Mouse (Mus musculus) Patski (cell line): ENCODE measurements around the gene Tcp11l1. TPM values are rescaled to one million over a fixed set of nuclear protein-coding genes. Genes with fewer than 3 reads are reported as not detected.

Source experiments
- ATAC-seq: fragments of 100-300 bp; one replicate; pipeline ENCODE4 v1.8.0; 2021
- CTCF ChIA-PET: fragments of 350-600 bp; sonication (Branson Sonifier 250); formaldehyde crosslinking; loops from one replicate; lab custom pipeline; 2022; ENCODE audit warnings: inconsistent platforms; lab: Charles Lee
- POLR2A ChIA-PET: fragments of 350-600 bp; sonication (Branson Sonifier 250); formaldehyde crosslinking; loops from one replicate; lab custom pipeline; 2022; ENCODE audit warnings: antibody characterized with exemption, inconsistent platforms; lab: Charles Lee
- DNase-seq: peaks from one replicate; pipeline ENCODE4 v3.0.0-alpha.2; 2011; ENCODE audit warnings: low read depth, low spot score
- H3K27me3 ChIP-seq: fragments of 371-371 bp; one replicate; pipeline ENCODE4 v1.5.1; 2021
- CTCF ChIP-seq: fragments of 100-300 bp; IDR thresholded peaks from one replicate; pipeline ENCODE4 v1.5.1; 2021
- in situ Hi-C: fragments of 300-500 bp; cut with MboI; formaldehyde crosslinking; loops from 3 replicates; pipeline ENCODE4 v1.11.1; 2018; ENCODE audit warnings: low pct_unique_long_range_greater_than_20kb, mixed read lengths
- polyA plus RNA-seq: library from polyadenylated mRNA; unstranded; gene quantifications from one replicate; pipeline ENCODE4 v1.2.3, GENCODE M21; 2021

Gene Tcp11l1
- polyA plus RNA-seq = 26.0 TPM

DNA sequence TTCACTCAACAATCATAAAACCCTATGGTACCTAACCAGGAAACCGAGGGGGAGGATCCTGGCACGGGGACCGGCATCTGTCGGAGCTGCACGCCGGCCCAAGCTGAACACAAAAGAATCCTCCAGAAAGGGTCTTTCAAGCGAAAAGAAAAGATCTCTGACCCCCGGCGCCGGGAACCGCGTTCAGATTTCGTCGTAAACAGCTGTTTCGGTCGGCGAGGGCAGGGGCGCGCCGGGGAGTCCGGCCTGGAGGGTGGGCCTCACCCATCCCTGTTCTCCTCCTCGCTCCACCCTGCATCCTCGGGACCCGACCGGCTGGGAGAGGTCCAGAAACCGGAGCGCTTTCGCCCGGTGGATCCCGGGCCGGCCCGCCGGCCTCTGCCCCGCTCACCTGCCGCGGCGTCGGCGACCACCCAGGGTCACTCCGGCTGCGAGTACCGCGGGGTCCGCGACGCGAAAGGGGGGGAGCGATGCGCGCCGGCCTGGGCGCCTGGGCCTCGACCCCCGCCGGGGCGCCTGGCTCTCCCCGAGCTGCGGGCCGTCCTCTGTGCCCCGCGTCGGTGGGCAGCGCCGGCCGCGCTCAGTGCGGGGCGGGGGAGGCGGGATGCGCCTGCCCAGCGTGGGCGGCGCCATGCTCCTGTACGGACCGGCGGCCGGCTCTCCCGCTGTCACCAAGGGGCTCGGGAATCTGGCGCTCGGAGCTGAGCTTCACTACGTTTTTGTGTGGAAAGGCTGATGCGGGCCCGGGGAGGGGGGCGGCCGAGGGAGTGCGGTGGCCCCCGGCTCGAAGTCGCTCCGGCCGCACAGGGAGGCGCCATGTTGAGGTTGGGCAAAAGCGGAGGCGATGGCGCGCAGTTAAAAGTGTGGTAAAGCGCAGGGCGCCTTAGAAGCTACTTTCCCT, at the start of gene Tcp11l1:
TSS of gene Tcp11l1 (minus strand) at position 585 of the 901 bp plus-strand sequence.
- CTCF ChIA-PET = interaction anchor here (0.6 to 1.3 kb wide), 4 partner anchors 26 to 1365 kb away, joined by 3 to 5 read pairs (median 3); no protein-coding TSS in a partner anchor

GRCm38 (mm10) chr2:104750611-104751010, 38.6 kb upstream of the Tcp11l1 start:
- in situ Hi-C loops = loop anchor here (5.0 kb wide), 1 partner anchor 68 kb away; no protein-coding TSS in a partner anchor
- TF ChIP-seq CTCF = peak; percentile 73
- POLR2A ChIA-PET = no interaction called here
- DNase-seq (no peak), ATAC-seq (no peak)
- CTCF ChIA-PET = interaction anchor here (0.8 to 2.1 kb wide), 4 partner anchors 14 to 66 kb away, joined by 3 to 13 read pairs (median 4); no protein-coding TSS in a partner anchor
- no peaks in the 10 kb centered on the region for H3K27me3 ChIP-seq

More for the DNA sequence above, at the start of gene Tcp11l1:
- ATAC-seq (peak; percentile 91), DNase-seq (no peak)
- POLR2A ChIA-PET = interaction anchor here (0.6 to 0.9 kb wide), 6 partner anchors 9 to 108 kb away, joined by 3 to 6 read pairs (median 4); no protein-coding TSS in a partner anchor
- in situ Hi-C loops = no loop called here
- no peaks in the 10 kb centered on the region for H3K27me3 ChIP-seq
- TF ChIP-seq CTCF = no peak

DNA sequence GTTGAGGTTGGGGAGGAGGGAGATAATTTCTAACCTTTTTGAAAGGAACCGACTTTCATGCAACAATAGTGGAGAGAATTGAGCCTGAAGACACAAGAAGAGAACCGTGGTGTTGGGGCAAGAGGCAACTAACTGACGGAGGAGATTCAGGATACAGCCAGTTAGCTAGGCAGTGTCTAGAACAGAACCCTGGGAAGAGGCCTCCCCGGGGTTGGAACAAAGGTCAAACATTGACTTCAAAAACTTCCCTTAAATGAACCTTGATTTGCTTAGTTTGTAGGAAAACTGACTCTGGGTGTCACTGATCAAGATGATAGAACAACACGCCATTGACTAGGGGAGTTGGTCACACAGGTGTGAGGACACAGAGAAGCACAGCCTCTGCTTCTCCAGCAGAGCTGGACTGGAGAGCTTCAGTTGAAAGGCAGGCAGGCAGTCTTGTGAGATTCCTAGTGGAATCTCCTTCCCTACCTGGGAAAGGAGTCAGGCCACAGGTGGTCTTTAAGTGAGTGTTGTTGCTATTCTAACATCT, 36.7 kb upstream of the Tcp11l1 start:
- H3K27me3 ChIP-seq = no peaks in the 10 kb centered on the region
- ATAC-seq (no peak), DNase-seq (no peak)
- POLR2A ChIA-PET = no interaction called here
- TF ChIP-seq CTCF = no peak
- CTCF ChIA-PET = interaction anchor here (1.0 to 2.1 kb wide), 2 partner anchors 63 to 64 kb away, joined by 3 to 13 read pairs; no protein-coding TSS in a partner anchor
- in situ Hi-C loops = no loop called here

GRCm38 (mm10) chr2:104746251-104746650, 34.3 kb upstream of the Tcp11l1 start:
- TF ChIP-seq CTCF = no peak
- CTCF ChIA-PET = interaction anchor here (0.7 to 2.7 kb wide), 3 partner anchors 9 to 61 kb away, joined by 3 to 18 read pairs (median 3); no protein-coding TSS in a partner anchor
- POLR2A ChIA-PET = no interaction called here
- in situ Hi-C loops = no loop called here
- no peak for DNase-seq
- no peak for ATAC-seq
- H3K27me3 ChIP-seq = no peaks in the 10 kb centered on the region

DNA sequence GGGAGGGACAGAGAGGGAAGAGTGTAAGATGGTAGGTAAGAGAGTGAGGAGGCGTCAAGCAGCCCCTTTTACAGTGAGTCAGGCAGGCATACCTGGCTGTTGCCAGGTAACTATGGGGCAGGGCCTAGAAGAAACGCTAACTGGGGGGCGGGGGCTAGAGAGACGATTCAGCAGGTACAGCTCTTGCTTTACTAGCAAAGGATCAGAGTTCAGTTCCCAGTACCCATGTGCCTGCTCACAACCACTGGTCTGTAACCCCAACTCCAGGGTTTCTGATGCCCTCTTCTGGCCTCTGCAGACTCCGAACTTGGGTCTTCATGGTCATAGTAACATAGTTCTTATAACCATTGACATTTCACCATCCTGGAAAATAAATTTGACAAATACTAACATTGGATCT, 32.0 kb upstream of the Tcp11l1 start:
- no peak for ATAC-seq
- DNase-seq = no peak
- POLR2A ChIA-PET = no interaction called here
- no peaks in the 10 kb centered on the region for H3K27me3 ChIP-seq
- CTCF ChIA-PET = interaction anchor here (2.7 kb wide), 1 partner anchor 59 kb away, joined by 18 read pairs; no protein-coding TSS in a partner anchor
- in situ Hi-C loops = no loop called here
- TF ChIP-seq CTCF = no peak

GRCm38 (mm10) chr2:104743160-104743559, 31.2 kb upstream of the Tcp11l1 start:
- ChIA-PET CTCF (no interaction called here), POLR2A (no interaction called here)
- DNase-seq = no peak
- TF ChIP-seq CTCF = no peak
- in situ Hi-C loops = no loop called here
- peak; percentile 4 for ATAC-seq
- no peaks in the 10 kb centered on the region for H3K27me3 ChIP-seq

- in situ Hi-C loops = no loop called here
- CTCF ChIA-PET = interaction anchor here (1.9 kb wide), 1 partner anchor 57 kb away, joined by 6 read pairs; no protein-coding TSS in a partner anchor
- DNase-seq (peak; percentile 42), ATAC-seq (peak; percentile 91)
- no peaks in the 10 kb centered on the region for H3K27me3 ChIP-seq
- TF ChIP-seq CTCF = no peak
- POLR2A ChIA-PET = no interaction called here
Observed at GRCm38 (mm10) chr2:104742741-104743064, 30.7 kb upstream of the Tcp11l1 start, which contains the start of gene Depdc7. Depdc7 (minus strand) TSS chr2:104742878.

- no peak for DNase-seq
- TF ChIP-seq CTCF = no peak
- H3K27me3 ChIP-seq = no peaks in the 10 kb centered on the region
- POLR2A ChIA-PET = interaction anchor here (1.0 to 1.4 kb wide), 3 partner anchors 9 to 53 kb away, joined by 3 to 6 read pairs (median 4); no protein-coding TSS in a partner anchor
- ATAC-seq = peak; percentile 18
- in situ Hi-C loops = no loop called here
- CTCF ChIA-PET = interaction anchor here (1.9 kb wide), 1 partner anchor 57 kb away, joined by 6 read pairs; no protein-coding TSS in a partner anchor
Observed at GRCm38 (mm10) chr2:104741896-104742740, 30.1 kb upstream of the Tcp11l1 start.

- ChIA-PET POLR2A (interaction anchor here (1.0 to 1.4 kb wide), 3 partner anchors 8 to 52 kb away, joined by 3 to 6 read pairs (median 4); no protein-coding TSS in a partner anchor), CTCF (interaction anchor here (0.8 to 1.9 kb wide), 2 partner anchors 56 to 246 kb away, joined by 4 to 6 read pairs; no protein-coding TSS in a partner anchor)
- H3K27me3 ChIP-seq = no peaks in the 10 kb centered on the region
- TF ChIP-seq CTCF = no peak
- no peak for DNase-seq
- no peak for ATAC-seq
- in situ Hi-C loops = no loop called here
Observed at GRCm38 (mm10) chr2:104741015-104741758, 29.2 kb upstream of the Tcp11l1 start.
